Mouse (Mus musculus) heart, postnatal 0 days (tissue): Measurements from ENCODE around the gene Pappa. TPM values are rescaled to one million over a fixed set of nuclear protein-coding genes. Genes with fewer than 3 reads are reported as not detected.

Source experiments
- ATAC-seq: fragments of 200-750 bp; cut with Nextera tagmentation; 2 replicates; pipeline ENCODE4 v1.8.0; 2017; ENCODE audit warnings: low read depth, moderate number of reproducible peaks, moderate library complexity; ENCODE audit not compliant: insufficient read depth
- DNase-seq: peaks from one replicate; pipeline ENCODE4 v3.0.0-alpha.2; 2016; ENCODE audit warnings: low spot score
- H3K27ac ChIP-seq: fragments of 300-500 bp; sonication (generic); 2 replicates; pipeline ENCODE4 v1.5.1; 2014; ENCODE audit warnings: low read depth, mild to moderate bottlenecking
- H3K27me3 ChIP-seq: fragments of 300-500 bp; sonication (generic); 2 replicates; pipeline ENCODE4 v1.6.1; 2014; ENCODE audit warnings: low read length, mixed read lengths; ENCODE audit not compliant: control insufficient read depth, insufficient read depth
- H3K36me3 ChIP-seq: fragments of 300-500 bp; sonication (generic); replicated peaks from 2 replicates; pipeline ENCODE4 v1.6.1; 2014; ENCODE audit warnings: low read length, mixed read lengths; ENCODE audit not compliant: control insufficient read depth, insufficient read depth
- H3K4me1 ChIP-seq: fragments of 300-500 bp; sonication (generic); 2 replicates; pipeline ENCODE4 v1.6.1; 2014; ENCODE audit warnings: antibody characterized with exemption; ENCODE audit not compliant: control insufficient read depth, insufficient read depth
- H3K4me2 ChIP-seq: fragments of 300-500 bp; sonication (generic); 2 replicates; pipeline ENCODE4 v1.6.1; 2014; ENCODE audit warnings: low read depth, mild to moderate bottlenecking, low read length, moderate library complexity
- H3K4me3 ChIP-seq: fragments of 300-500 bp; sonication (generic); 2 replicates; pipeline ENCODE4 v1.5.1; 2014; ENCODE audit warnings: low read depth, low read length
- H3K9ac ChIP-seq: fragments of 300-500 bp; sonication (generic); replicated peaks from 2 replicates; pipeline ENCODE4 v1.6.1; 2014; ENCODE audit warnings: low read depth, low read length, mixed read lengths
- H3K9me3 ChIP-seq: fragments of 300-500 bp; sonication (generic); replicated peaks from 2 replicates; pipeline ENCODE4 v1.6.1; 2016; ENCODE audit warnings: low read length; ENCODE audit not compliant: control insufficient read depth
- CTCF ChIP-seq: IDR thresholded peaks from 2 replicates; pipeline ENCODE4 v1.5.1; 2016; ENCODE audit warnings: antibody characterized with exemption, control low read depth, low read depth
- EP300 ChIP-seq: IDR thresholded peaks from 2 replicates; pipeline ENCODE4 v1.6.1; 2016; ENCODE audit warnings: antibody characterized with exemption, low read depth
- WGBS: fragments of 180-500 bp; shearing (Covaris S2); extraction: QIAGEN DNeasy Blood & Tissue Kit; methylation state at CpG from one replicate; pipeline ENCODE4 v1.1.7; 2014; 5-methylcytosine and 5-hydroxymethylcytosine counted together
- polyA plus RNA-seq: library from polyadenylated mRNA; unstranded; fragments of >200 nt; fragmentation: Nextera tagmentation; extraction: Ambion mirVana; gene quantifications from 2 replicates; pipeline ENCODE4 v1.2.1, GENCODE M21; 2015
- total RNA-seq: library from RNA; depleted of rRNA; stranded (reverse); fragments of >200 nt; gene quantifications from 2 replicates; pipeline ENCODE4 v1.2.3, GENCODE M21; 2014; ENCODE audit warnings: low replicate concordance

Gene Pappa
- total and polyA plus RNA-seq, 2 experiments from 2014 or later = 0.14 to 1.9 TPM

DNA sequence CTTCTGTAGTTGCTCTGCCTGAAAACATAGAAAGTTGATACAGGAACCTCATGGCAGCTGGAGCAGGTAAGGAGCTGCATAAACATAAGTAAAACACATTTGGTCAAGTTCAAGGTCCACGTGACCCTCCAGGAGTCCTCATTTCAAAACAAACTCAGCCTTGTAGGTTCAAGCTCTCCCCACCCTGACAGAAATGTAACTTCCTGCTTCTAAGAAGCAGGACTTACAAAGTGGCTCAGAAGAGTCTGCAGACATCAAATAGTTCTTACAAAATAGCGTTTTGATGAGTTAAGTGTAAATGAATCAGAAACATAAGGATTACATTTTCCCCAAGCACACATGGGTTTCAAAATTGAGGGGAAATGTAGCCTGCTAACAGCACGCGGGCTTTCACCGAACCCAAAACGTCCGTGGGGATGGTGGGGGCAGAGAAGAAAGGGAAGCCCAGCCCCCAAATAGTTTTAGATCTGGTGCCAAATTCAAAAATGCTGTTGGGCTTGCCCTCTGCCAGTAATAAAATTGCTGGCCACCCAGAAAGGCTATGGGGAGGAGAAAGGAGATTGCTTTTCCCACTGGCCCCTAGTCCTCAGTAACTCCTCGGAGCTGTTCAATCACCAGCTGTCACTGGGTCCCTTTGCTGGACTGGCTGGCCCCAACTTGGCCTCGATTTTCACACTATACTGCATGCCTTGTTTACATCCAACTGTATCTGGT, 93.8 kb downstream of the Pappa start:
- no peak overlapping the region for H3K9ac ChIP-seq
- H3K27me3 ChIP-seq = no peaks in the 10 kb centered on the region
- DNase-seq (no peak), ATAC-seq (no peak)
- H3K9me3 ChIP-seq = no peaks in the 10 kb centered on the region
- H3K4me3 ChIP-seq = no peak overlapping the region
- H3K27ac ChIP-seq = no peak overlapping the region
- no peaks in the 10 kb centered on the region for H3K4me1 ChIP-seq
- TF ChIP-seq EP300 (no peak), CTCF (no peak)
- no peaks in the 10 kb centered on the region for H3K36me3 ChIP-seq
- 46% methylated on average over 9 of the region's 9 CpGs for WGBS
- no peak overlapping the region; the same call in 1 of the 2 replicates for H3K4me2 ChIP-seq

DNA sequence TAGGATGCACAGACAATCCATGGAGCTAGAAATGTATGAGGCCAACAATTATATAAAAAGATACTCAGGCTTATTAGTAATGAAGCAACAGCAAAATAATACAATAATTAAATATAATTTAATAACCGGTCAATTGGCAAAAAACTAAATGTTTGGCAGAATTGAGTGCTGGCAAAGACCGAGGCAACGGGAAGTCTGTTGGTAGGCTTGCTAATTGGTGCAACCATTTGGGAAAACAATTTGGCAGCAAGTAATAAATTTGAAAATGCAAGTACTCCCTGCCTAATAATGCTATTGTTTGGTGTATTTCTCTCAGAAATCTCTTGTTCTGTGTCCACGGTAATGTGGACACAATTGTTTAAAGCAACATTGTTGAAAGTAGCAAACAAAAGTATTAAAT, 99.9 kb downstream of the Pappa start:
- Histone ChIP-seq H3K36me3 (no peaks in the 10 kb centered on the region), H3K27me3 (no peaks in the 10 kb centered on the region), H3K9me3 (no peaks in the 10 kb centered on the region), H3K27ac (no peak overlapping the region), H3K4me3 (no peak overlapping the region), H3K4me2 (no peak overlapping the region), H3K4me1 (no peaks in the 10 kb centered on the region), H3K9ac (no peak overlapping the region)
- DNase-seq (no peak), ATAC-seq (no peak)
- TF ChIP-seq EP300 = no peak
- no peak for TF ChIP-seq CTCF
- 87% methylated on average over 4 of the region's 4 CpGs for WGBS

- no peak for DNase-seq
- Histone ChIP-seq H3K27ac (no peak overlapping the region), H3K36me3 (no peaks in the 10 kb centered on the region), H3K4me2 (no peak overlapping the region), H3K27me3 (no peaks in the 10 kb centered on the region), H3K4me1 (peaks cover 3% of the 10 kb centered on the region; the same call in 1 of the 2 replicates), H3K9ac (no peak overlapping the region), H3K4me3 (no peak overlapping the region), H3K9me3 (no peaks in the 10 kb centered on the region)
- 22% methylated on average over 8 of the region's 8 CpGs for WGBS
- no peak for ATAC-seq
- TF ChIP-seq EP300 (no peak), CTCF (no peak)
Measured at GRCm38 (mm10) chr4:65238540-65238998, 114.6 kb downstream of the Pappa start.

GRCm38 (mm10) chr4:65242434-65242931, 118.5 kb downstream of the Pappa start:
- WGBS = 7% methylated on average over 3 of the region's 3 CpGs
- H3K36me3 ChIP-seq = no peaks in the 10 kb centered on the region
- no peaks in the 10 kb centered on the region for H3K27me3 ChIP-seq
- peak; percentile 35 for DNase-seq
- no peak overlapping the region for H3K4me3 ChIP-seq
- peak; percentile 53; the same call in 1 of the 2 replicates for ATAC-seq
- no peak for TF ChIP-seq CTCF
- no peak for TF ChIP-seq EP300
- no peak overlapping the region for H3K4me2 ChIP-seq
- no peak overlapping the region for H3K9ac ChIP-seq
- no peak overlapping the region for H3K27ac ChIP-seq
- no peaks in the 10 kb centered on the region for H3K9me3 ChIP-seq
- H3K4me1 ChIP-seq = peaks cover 3% of the 10 kb centered on the region; the same call in 1 of the 2 replicates

- Histone ChIP-seq H3K4me3 (no peak overlapping the region), H3K9ac (no peak overlapping the region), H3K27me3 (no peaks in the 10 kb centered on the region), H3K9me3 (no peaks in the 10 kb centered on the region), H3K27ac (no peak overlapping the region), H3K4me1 (peaks cover 3% of the 10 kb centered on the region; the same call in 1 of the 2 replicates), H3K36me3 (no peaks in the 10 kb centered on the region), H3K4me2 (no peak overlapping the region)
- DNase-seq (no peak), ATAC-seq (no peak)
- TF ChIP-seq CTCF (no peak), EP300 (no peak)
- WGBS = 49% methylated on average over 2 of the region's 2 CpGs
Measured at GRCm38 (mm10) chr4:65243245-65243644, 119.3 kb downstream of the Pappa start.
